Mouse (Mus musculus): ENCODE results near the gene Spin1. TPM values are rescaled to one million over a fixed set of nuclear protein-coding genes. Genes with fewer than 3 reads are reported as not detected.

The Spin1 gene
- polyA plus RNA-seq, 1 experiment from 2014 or later, result 117 TPM

DNA sequence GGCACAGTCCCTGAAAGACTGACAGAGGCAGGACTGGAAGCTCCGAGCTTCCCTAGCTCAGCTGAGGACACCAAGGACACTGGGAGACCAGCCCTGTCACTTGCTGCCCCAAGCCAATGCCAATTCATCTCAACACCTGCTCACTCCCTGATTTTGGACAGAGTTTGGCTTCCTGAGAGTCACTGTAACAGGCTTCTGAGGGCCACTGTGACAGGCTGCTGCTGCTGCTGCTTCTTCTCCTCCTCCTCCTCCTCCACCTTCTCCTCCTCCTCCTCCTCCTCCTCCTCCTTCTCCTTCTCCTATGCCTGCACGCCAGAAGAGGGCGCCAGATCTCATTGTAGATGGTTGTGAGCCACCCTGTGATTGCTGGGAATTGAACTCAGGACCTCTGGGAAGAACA lies 89.7 kb downstream of the Spin1 start:
- Histone ChIP-seq H3K27me3 (ENCODE audit: control insufficient read depth, insufficient read depth, low read length) (no peaks in the 10 kb centered on the region), H3K27ac (ENCODE audit: low read depth, low read length) (no peak overlapping the region), H3K4me2 (ENCODE audit: low read depth) (no peak overlapping the region), H3K4me1 (ENCODE audit: control insufficient read depth, insufficient read depth, low read length) (no peaks in the 10 kb centered on the region), H3K9me3 (ENCODE audit: control insufficient read depth, low read length) (no peaks in the 10 kb centered on the region), H3K4me3 (ENCODE audit: low read depth, low read length) (no peak overlapping the region), H3K9ac (ENCODE audit: low read length) (no peak overlapping the region), H3K36me3 (ENCODE audit: control insufficient read depth, insufficient read depth, low read length) (no peaks in the 10 kb centered on the region)
- ATAC-seq (ENCODE audit: insufficient read depth, low FRiP score, low TSS enrichment) (no peak), DNase-seq (ENCODE audit: low spot score) (no peak)
- 55% methylated on average over 3 of the region's 3 CpGs for WGBS

- Histone ChIP-seq H3K9me3 (ENCODE audit: control insufficient read depth, low read length) (no peaks in the 10 kb centered on the region), H3K4me2 (ENCODE audit: low read depth) (no peak overlapping the region), H3K9ac (ENCODE audit: low read length) (no peak overlapping the region), H3K27ac (ENCODE audit: low read depth, low read length) (no peak overlapping the region), H3K27me3 (ENCODE audit: control insufficient read depth, insufficient read depth, low read length) (no peaks in the 10 kb centered on the region), H3K4me3 (ENCODE audit: low read depth, low read length) (no peak overlapping the region), H3K4me1 (ENCODE audit: control insufficient read depth, insufficient read depth, low read length) (no peaks in the 10 kb centered on the region), H3K36me3 (ENCODE audit: control insufficient read depth, insufficient read depth, low read length) (no peaks in the 10 kb centered on the region)
- WGBS, result 79% methylated on average over 6 of the region's 6 CpGs
- ATAC-seq (ENCODE audit: insufficient read depth, low FRiP score, low TSS enrichment) (no peak), DNase-seq (ENCODE audit: low spot score) (no peak)
These were observed 90.9 kb downstream of the Spin1 start for GRCm38 (mm10) chr13:51191416-51192140.

DNA sequence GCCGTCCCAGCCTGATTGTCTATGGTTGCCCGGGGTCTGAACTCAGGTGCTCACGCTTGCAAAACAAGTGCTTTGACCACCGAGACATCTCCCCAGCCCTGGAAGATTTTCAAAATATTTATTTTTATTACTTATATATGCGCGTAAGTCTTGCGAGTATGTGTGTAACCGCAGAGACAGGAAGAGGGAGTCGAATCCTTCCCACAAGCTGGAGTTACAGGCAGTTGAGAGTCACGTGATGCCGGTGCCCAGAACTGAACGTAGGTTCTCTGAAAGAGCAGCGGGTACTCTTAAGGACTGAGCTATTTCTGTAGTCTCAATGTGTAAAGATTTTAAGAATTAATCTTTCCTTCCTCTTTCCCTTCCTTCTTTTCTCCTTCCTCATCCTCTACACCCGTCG lies 93.2 kb downstream of the Spin1 start:
- DNase-seq (ENCODE audit: low spot score), result no peak
- no peak for ATAC-seq (ENCODE audit: insufficient read depth, low FRiP score, low TSS enrichment)
- no peaks in the 10 kb centered on the region for H3K9me3 ChIP-seq (ENCODE audit: control insufficient read depth, low read length)
- H3K27me3 ChIP-seq (ENCODE audit: control insufficient read depth, insufficient read depth, low read length), result no peaks in the 10 kb centered on the region
- 92% methylated on average over 15 of the region's 15 CpGs for WGBS
- H3K4me1 ChIP-seq (ENCODE audit: control insufficient read depth, insufficient read depth, low read length), result no peaks in the 10 kb centered on the region
- H3K36me3 ChIP-seq (ENCODE audit: control insufficient read depth, insufficient read depth, low read length), result no peaks in the 10 kb centered on the region
- H3K27ac ChIP-seq (ENCODE audit: low read depth, low read length), result no peak overlapping the region
- H3K4me3 ChIP-seq (ENCODE audit: low read depth, low read length), result no peak overlapping the region
- H3K9ac ChIP-seq (ENCODE audit: low read length), result no peak overlapping the region
- H3K4me2 ChIP-seq (ENCODE audit: low read depth), result no peak overlapping the region

DNA sequence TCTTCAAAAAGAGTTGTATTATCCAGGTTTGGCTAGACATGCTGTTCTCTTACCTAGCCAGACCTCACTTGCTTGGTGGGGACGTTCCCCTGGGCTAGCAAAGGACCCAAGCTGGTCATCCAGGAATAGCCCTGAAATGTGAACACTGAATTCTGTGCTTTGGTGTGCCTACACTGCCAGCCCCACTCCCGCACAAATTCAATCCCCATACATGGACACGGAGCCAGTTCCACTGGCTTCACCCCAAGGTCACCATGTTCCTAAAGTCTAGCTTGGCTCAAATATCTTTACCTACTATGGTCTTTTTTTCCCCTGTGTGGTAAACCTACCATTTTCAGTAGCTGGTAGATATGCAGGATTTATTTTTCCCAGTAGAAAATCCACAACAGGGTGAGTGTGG lies 97.0 kb downstream of the Spin1 start:
- Histone ChIP-seq H3K4me2 (ENCODE audit: low read depth) (no peak overlapping the region), H3K36me3 (ENCODE audit: control insufficient read depth, insufficient read depth, low read length) (no peaks in the 10 kb centered on the region), H3K9me3 (ENCODE audit: control insufficient read depth, low read length) (no peaks in the 10 kb centered on the region; the same call in 1 of the 2 replicates), H3K27ac (ENCODE audit: low read depth, low read length) (no peak overlapping the region), H3K4me1 (ENCODE audit: control insufficient read depth, insufficient read depth, low read length) (no peaks in the 10 kb centered on the region), H3K9ac (ENCODE audit: low read length) (no peak overlapping the region), H3K4me3 (ENCODE audit: low read depth, low read length) (no peak overlapping the region), H3K27me3 (ENCODE audit: control insufficient read depth, insufficient read depth, low read length) (no peaks in the 10 kb centered on the region)
- 81% methylated on average over 3 of the region's 3 CpGs for WGBS
- DNase-seq (ENCODE audit: low spot score) (no peak), ATAC-seq (ENCODE audit: insufficient read depth, low FRiP score, low TSS enrichment) (no peak)

- no peak for ATAC-seq (ENCODE audit: insufficient read depth, low FRiP score, low TSS enrichment)
- Histone ChIP-seq H3K27ac (ENCODE audit: low read depth, low read length) (no peak overlapping the region), H3K9me3 (ENCODE audit: control insufficient read depth, low read length) (no peaks in the 10 kb centered on the region; the same call in 1 of the 2 replicates), H3K4me3 (ENCODE audit: low read depth, low read length) (no peak overlapping the region), H3K4me1 (ENCODE audit: control insufficient read depth, insufficient read depth, low read length) (no peaks in the 10 kb centered on the region), H3K9ac (ENCODE audit: low read length) (no peak overlapping the region), H3K27me3 (ENCODE audit: control insufficient read depth, insufficient read depth, low read length) (no peaks in the 10 kb centered on the region), H3K36me3 (ENCODE audit: control insufficient read depth, insufficient read depth, low read length) (no peaks in the 10 kb centered on the region), H3K4me2 (ENCODE audit: low read depth) (no peak overlapping the region)
- no peak for DNase-seq (ENCODE audit: low spot score)
- 48% methylated on average over 5 of the region's 5 CpGs for WGBS
These were observed 97.5 kb downstream of the Spin1 start for GRCm38 (mm10) chr13:51198186-51198585.

Other genes with a start within 250 kb of the Spin1 start
- 0.50 and 1.0 TPM in 2 replicates for gene Nxnl2, start 70.1 kb downstream of the Spin1 start, polyA plus RNA-seq (2014; fragmentation: Nextera tagmentation; extraction: Ambion mirVana)

Measured in neural tube, embryonic 11.5 days (tissue).